Mouse (Mus musculus): ENCODE measurements around the gene Diaph3.
A peak's percentile ranks its signal among the peaks of the same experiment; 100 is the strongest.

Gene Diaph3

GRCm38 (mm10) chr14:87140963-87141486 lies at the start of gene Diaph3:
Gene Diaph3 (minus strand): TSS chr14:87141235.
- peak; percentile 98 for DNase-seq (ENCODE audit: inconsistent ontology term)

DNA sequence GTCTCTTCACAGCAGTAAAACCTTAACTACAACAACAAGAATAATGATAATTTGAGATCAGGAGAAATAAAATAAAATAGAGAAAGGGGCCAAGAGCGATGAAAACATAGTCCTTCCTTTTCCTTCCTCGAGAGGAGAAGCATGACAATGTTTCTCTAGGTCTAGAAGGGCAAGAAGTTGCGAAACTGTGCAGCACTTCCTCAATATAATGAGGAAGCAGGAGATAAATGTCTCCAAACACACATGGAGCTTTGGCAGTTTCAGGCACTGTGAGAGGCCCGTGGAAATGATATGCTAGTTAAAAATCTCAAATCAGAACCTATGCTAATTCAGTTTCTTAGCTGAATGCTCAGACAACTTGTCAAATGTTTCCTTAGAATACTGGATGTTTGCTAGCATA lies 49.6 kb upstream of the Diaph3 start:
- no peak for DNase-seq (ENCODE audit: inconsistent ontology term)

- DNase-seq (ENCODE audit: inconsistent ontology term) = no peak
Observed at GRCm38 (mm10) chr14:87171577-87171976, 30.5 kb upstream of the Diaph3 start.

- no peak for DNase-seq (ENCODE audit: inconsistent ontology term)
Observed at GRCm38 (mm10) chr14:87169151-87169550, 28.1 kb upstream of the Diaph3 start.

DNA sequence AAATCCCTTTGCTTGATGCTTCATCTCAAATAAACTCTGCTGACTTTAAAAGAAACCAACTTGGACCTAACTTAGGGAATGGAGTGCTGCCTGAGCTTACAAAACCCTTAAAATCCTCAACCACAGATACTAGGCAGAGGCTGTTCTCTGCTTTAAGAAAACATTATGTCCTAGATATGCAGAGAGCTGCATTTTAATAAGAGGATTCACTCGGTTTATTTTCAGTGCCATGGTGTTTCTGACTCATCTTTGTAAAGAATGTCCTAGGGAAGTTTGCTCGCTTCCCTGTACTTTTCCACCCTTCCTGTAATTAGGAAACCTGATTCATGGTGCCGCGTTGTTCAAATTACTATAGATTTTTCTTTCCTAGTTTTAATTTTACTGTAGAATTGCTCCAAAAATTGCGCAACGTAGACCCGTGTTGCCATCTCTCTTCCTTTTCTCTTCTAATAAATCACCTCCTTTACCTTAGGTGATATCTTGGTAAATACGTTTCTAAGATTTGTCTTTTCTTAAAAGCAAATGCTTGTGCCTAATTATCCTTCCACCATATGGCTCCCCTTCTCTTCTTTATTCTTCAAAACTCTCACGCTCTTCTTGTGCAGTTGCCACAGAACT lies 14.7 kb upstream of the Diaph3 start:
- DNase-seq (ENCODE audit: inconsistent ontology term) = peak; percentile 19

DNA sequence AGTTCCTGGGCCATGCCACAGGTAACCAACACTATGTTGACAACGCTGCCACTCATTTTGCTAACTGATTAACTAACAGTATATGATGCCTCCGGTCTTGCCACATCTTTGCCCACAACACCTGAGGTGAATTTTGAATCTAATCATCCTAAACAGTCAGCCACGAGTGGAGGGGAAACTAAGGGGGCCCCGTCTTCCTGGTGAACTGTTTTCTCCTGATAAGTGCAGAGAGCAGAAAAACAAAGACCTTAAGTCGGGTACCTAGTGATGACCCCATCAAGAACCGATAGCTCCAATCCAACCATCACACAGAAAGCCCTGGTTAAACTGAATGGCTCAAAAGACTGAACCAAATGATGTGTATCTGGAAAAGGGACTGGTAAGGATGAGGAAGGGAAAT lies 8.6 kb upstream of the Diaph3 start:
- DNase-seq (ENCODE audit: inconsistent ontology term) = no peak

DNA sequence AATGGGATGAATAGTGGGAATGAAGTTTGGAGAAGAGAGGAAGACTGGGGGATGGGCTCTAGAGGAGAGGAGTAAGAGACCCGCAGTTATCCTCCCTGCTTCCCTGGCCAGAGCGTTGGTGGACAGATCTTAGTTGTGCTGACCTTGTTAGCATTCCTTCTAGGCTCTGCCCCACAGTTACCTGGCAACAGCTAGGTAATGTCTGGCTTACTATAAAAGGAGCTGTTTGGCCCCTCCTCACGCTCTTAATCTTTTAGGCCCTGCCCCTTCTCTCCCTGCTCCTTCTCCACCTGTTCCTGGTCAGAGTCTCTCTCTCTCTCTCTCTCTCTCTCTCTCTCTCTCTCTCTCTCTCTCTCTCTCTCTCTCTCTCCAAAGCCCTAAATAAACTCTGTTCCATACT lies 5.7 kb upstream of the Diaph3 start:
- DNase-seq (ENCODE audit: inconsistent ontology term) = no peak

DNA sequence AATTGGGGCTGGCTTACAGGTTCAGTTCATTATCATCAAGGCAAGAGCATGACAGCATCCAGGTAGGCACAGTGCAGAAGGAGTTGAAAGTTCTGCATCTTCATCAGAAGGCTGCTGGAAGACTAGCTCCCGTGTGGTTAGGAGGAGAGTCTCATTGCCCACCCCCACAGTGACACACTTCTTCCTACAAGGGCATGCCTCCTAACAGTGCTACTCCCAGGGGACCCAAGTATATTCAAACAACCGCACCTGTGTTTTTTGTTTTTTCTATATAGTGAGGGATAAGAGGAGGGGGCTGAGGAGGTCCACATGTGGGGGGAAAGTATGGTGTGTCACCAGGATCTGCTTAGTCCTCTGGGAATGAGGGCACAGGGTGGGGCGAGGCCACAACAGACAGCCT lies 4.3 kb upstream of the Diaph3 start:
- no peak for DNase-seq (ENCODE audit: inconsistent ontology term)

- no peak for DNase-seq (ENCODE audit: inconsistent ontology term)
Observed at GRCm38 (mm10) chr14:87141777-87142176, 742 bp upstream of the Diaph3 start.

DNA sequence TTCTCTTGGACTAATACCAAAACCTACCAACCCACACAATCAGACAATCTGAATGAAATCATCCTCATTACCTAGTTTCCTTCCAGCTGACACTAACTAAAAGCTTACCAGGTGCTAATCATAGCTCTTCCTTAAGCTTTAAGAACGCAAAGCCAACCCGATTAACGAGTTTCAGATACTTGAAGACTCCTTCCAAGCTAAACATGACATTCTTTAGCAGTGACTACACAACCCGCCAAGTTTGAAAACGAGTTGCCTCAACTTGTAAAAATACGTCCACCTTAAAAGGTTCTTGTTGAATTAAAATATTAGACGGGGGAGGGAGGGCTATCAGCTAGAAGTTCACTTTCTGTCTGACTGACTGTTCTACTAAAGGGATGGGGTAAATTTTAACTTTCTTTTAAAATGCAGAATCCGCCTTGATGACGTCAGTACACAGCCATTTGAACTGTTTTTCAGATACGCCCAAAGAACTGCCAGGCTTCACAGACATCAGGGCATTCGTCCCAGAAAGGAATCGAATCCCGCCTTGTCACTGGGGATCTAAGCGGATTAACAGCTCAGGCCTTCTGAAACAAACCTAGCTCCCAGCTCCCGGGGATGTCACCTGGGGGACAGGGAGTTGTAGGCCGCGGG lies 590 bp downstream of the Diaph3 start:
- peak; percentile 88 for DNase-seq (ENCODE audit: inconsistent ontology term)

- no peak for DNase-seq (ENCODE audit: inconsistent ontology term)
Observed at GRCm38 (mm10) chr14:87126076-87126639, 14.9 kb downstream of the Diaph3 start.

DNA sequence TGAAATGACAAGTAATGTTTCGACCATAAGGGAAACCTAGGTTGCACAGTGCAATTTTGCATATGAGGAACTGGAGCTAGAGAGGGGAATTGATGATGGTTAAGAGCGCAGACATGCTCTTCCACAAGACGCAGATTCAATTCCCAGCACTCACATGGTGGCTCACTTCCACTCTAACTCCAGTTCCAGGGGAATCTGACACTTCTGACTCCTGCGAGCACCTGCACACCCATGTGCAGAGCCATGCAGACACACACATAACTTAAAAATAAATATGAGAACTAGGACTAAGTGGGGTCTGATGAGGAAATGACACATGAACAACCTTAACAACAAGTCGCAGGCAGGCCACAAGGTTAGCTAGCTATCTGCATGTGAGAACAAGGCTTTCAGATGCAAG lies 15.5 kb downstream of the Diaph3 start:
- DNase-seq (ENCODE audit: inconsistent ontology term) = no peak

DNA sequence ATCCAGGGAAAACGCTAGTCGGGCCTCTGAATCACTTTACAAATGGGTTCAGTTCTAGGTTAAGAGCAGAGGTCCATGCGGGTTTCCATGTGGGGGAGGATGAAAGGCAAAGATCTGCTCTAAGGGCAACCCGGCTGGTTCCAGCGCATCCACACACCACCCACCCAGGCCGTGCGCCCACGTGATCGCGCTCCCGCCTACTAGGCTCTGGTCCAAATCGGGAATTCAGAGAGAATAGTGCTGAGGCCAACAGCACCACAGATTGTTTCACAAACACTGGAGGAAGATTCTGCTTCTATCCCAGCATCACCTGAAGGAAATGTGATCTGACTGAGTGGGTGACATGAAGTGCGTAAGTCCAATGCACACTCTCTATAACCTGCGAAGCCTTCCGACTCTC lies 17.9 kb downstream of the Diaph3 start:
- DNase-seq (ENCODE audit: inconsistent ontology term) = no peak

GRCm38 (mm10) chr14:87121868-87122267 lies 19.2 kb downstream of the Diaph3 start:
- peak; percentile 9 for DNase-seq (ENCODE audit: inconsistent ontology term)

GRCm38 (mm10) chr14:87110634-87111033 lies 30.4 kb downstream of the Diaph3 start:
- no peak for DNase-seq (ENCODE audit: inconsistent ontology term)

GRCm38 (mm10) chr14:87099380-87100088 lies 41.5 kb downstream of the Diaph3 start:
- DNase-seq (ENCODE audit: inconsistent ontology term) = no peak

DNA sequence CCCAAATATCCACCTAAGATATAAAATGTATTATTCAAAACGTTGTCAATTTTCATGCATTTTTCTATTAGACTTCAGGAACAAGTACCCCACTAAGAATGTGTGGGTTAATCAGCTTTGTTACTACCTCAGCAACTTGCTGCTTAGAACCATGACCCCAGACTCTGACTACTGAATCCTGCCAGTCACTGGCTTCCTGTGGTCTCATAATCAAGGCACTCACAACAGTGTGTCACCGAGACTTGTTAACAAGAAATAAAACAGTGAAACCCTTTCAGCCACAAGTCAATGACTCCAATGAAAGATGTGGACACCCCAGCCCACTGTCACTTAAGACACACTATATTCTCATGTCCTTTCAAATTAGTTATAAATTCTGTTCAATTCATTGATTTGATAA lies 42.9 kb downstream of the Diaph3 start:
- no peak for DNase-seq (ENCODE audit: inconsistent ontology term)

GRCm38 (mm10) chr14:87091522-87091921 lies 49.5 kb downstream of the Diaph3 start:
- DNase-seq (ENCODE audit: inconsistent ontology term) = no peak

- no peak for DNase-seq (ENCODE audit: inconsistent ontology term)
Observed at GRCm38 (mm10) chr14:87091108-87091507, 49.9 kb downstream of the Diaph3 start.

- peak; percentile 28 for DNase-seq (ENCODE audit: inconsistent ontology term)
Observed at GRCm38 (mm10) chr14:87088928-87089327, 52.1 kb downstream of the Diaph3 start.

- DNase-seq (ENCODE audit: inconsistent ontology term) = no peak
Observed at GRCm38 (mm10) chr14:87088456-87088855, 52.6 kb downstream of the Diaph3 start.

- no peak for DNase-seq (ENCODE audit: inconsistent ontology term)
Observed at GRCm38 (mm10) chr14:87087996-87088395, 53.0 kb downstream of the Diaph3 start.

Data from Muller cell, postnatal 12 days (primary cell).